Mouse (Mus musculus): Measurements from ENCODE around the gene Gm11756.
"Not testable (repeated sequence)": the region's sequence is repeated elsewhere in the genome, so short reads cannot be mapped to it uniquely, and the experiment has no call there.

Gene Gm11756

DNA sequence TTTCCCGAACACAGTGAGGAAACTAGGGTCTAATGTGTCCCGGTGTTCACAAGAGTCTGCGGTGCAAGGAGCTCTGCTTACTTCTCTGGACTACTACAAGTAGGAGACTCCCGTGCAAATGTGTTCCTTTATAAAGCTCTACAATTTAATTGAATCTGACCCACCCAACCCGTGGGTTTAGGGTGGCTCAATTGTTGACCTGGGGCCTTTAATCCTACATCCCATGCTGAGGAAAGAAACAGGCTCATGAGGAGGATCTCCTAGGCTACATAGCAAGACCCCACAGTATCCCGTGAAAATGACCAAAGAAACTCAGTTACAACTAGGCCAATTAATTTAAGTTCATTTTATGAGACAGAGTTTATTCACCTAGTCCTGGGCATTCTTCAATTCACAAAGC lies at the start of gene Gm11756:
Gm11756 (minus strand) TSS at position 101 of the 400 bp plus-strand sequence.
- DNase-seq (ENCODE audit: low read depth, low spot score): not testable (repeated sequence)

DNA sequence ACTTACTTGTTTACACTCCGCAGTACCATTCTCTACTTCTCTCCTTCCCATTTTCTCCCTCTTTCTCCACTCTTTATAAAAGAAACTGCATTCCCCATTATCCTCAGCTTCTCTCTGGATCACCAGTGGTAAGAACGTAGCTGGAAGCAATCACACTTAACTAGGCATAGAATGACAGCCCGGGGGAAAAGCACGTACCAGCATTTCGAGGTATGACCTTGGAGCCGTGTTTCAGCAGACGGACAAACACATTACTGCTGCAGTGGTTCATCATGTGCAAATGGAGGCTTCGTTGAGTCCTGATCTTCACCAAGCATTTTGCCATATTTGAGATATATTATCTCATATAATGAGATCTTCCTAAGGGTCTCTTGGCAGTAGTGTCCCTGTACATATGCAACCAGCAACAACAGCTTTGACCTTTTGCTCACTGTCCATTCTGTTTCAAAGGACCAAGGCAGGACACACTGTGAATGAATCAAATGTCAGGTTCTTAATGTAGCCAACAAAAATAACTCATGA lies 29.9 kb upstream of the Gm11756 start, which contains the start of gene 2310002L09Rik:
2310002L09Rik (minus strand) TSS at position 472 of the 522 bp plus-strand sequence.
- no peak for DNase-seq (ENCODE audit: low read depth, low spot score)

DNA sequence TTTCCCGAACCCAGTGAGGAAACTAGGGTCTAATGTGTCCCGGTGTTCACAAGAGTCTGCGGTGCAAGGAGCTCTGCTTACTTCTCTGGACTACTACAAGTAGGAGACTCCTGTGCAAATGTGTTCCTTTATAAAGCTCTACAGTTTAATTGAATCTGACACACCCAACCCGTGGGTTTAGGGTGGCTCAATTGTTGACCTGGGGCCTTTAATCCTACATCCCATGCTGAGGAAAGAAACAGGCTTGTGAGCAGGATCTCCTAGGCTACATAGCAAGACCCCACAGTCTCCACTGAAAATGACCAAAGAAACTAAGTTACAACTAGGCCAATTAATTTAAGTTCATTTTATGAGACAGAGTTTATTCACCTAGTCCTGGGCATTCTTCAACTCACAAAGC lies 14.7 kb downstream of the Gm11756 start, which contains the start of gene Gm13871:
Gm13871 (minus strand) TSS at position 101 of the 400 bp plus-strand sequence.
- DNase-seq (ENCODE audit: low read depth, low spot score): not testable (repeated sequence)

DNA sequence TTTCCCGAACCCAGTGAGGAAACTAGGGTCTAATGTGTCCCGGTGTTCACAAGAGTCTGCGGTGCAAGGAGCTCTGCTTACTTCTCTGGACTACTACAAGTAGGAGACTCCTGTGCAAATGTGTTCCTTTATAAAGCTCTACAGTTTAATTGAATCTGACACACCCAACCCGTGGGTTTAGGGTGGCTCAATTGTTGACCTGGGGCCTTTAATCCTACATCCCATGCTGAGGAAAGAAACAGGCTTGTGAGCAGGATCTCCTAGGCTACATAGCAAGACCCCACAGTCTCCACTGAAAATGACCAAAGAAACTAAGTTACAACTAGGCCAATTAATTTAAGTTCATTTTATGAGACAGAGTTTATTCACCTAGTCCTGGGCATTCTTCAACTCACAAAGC lies 29.5 kb downstream of the Gm11756 start, which contains the start of gene Gm11757:
Gm11757 (minus strand) TSS at position 101 of the 400 bp plus-strand sequence.
- not testable (repeated sequence) for DNase-seq (ENCODE audit: low read depth, low spot score)

DNA sequence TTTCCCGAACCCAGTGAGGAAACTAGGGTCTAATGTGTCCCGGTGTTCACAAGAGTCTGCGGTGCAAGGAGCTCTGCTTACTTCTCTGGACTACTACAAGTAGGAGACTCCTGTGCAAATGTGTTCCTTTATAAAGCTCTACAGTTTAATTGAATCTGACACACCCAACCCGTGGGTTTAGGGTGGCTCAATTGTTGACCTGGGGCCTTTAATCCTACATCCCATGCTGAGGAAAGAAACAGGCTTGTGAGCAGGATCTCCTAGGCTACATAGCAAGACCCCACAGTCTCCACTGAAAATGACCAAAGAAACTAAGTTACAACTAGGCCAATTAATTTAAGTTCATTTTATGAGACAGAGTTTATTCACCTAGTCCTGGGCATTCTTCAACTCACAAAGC lies 44.4 kb downstream of the Gm11756 start, which contains the start of gene Gm11758:
Gm11758 (minus strand) TSS at position 101 of the 400 bp plus-strand sequence.
- not testable (repeated sequence) for DNase-seq (ENCODE audit: low read depth, low spot score)
